Mouse (Mus musculus) cerebellum, postnatal 14 days (tissue): ENCODE measurements around the gene Srd5a1.
A peak's percentile ranks its signal among the peaks of the same experiment; 100 is the strongest.
"Not testable (repeated sequence)": the region's sequence is repeated elsewhere in the genome, so short reads cannot be mapped to it uniquely, and the experiment has no call there.

Experiments
- DNase-seq, 2 experiments: peaks; one replicate each; pipeline ENCODE4 v3.0.0; 2021; ENCODE audit warnings: mixed read lengths in 2 of 2

Srd5a1 gene

GRCm38 (mm10) chr13:69611398-69612174 lies at the start of gene Srd5a1:
Gene Srd5a1, minus strand, starts transcription at chr13:69611442.
- peak; percentile 99 for DNase-seq

- DNase-seq, result no peak
Observed at GRCm38 (mm10) chr13:69654508-69654907, 43.3 kb upstream of the Srd5a1 start.

GRCm38 (mm10) chr13:69646481-69646880 lies 35.2 kb upstream of the Srd5a1 start:
- DNase-seq, result no peak

- peak in 1 of 2 experiments; percentile 7 for DNase-seq
Observed at GRCm38 (mm10) chr13:69645694-69646423, 34.6 kb upstream of the Srd5a1 start.

GRCm38 (mm10) chr13:69644427-69645166 lies 33.4 kb upstream of the Srd5a1 start:
- no peak for DNase-seq

GRCm38 (mm10) chr13:69643937-69644336 lies 32.7 kb upstream of the Srd5a1 start:
- DNase-seq, result no peak

GRCm38 (mm10) chr13:69642656-69643216 lies 31.5 kb upstream of the Srd5a1 start:
- no peak for DNase-seq

- DNase-seq, result no peak
Observed at GRCm38 (mm10) chr13:69641017-69641416, 29.8 kb upstream of the Srd5a1 start.

- DNase-seq, result no peak
Observed at GRCm38 (mm10) chr13:69640541-69640940, 29.3 kb upstream of the Srd5a1 start.

- no peak for DNase-seq
Observed at GRCm38 (mm10) chr13:69640126-69640525, 28.9 kb upstream of the Srd5a1 start.

GRCm38 (mm10) chr13:69639251-69639650 lies 28.0 kb upstream of the Srd5a1 start:
- DNase-seq, result no peak

GRCm38 (mm10) chr13:69638108-69638626 lies 26.9 kb upstream of the Srd5a1 start:
- DNase-seq, result no peak

GRCm38 (mm10) chr13:69637657-69638056 lies 26.4 kb upstream of the Srd5a1 start:
- no peak for DNase-seq

- DNase-seq, result no peak
Observed at GRCm38 (mm10) chr13:69636816-69637215, 25.6 kb upstream of the Srd5a1 start.

GRCm38 (mm10) chr13:69636375-69636774 lies 25.1 kb upstream of the Srd5a1 start:
- DNase-seq, result no peak

GRCm38 (mm10) chr13:69635836-69636235 lies 24.6 kb upstream of the Srd5a1 start:
- not testable (repeated sequence) for DNase-seq

- DNase-seq, result no peak
Observed at GRCm38 (mm10) chr13:69633988-69634387, 22.7 kb upstream of the Srd5a1 start.

- no peak for DNase-seq
Observed at GRCm38 (mm10) chr13:69633551-69633950, 22.3 kb upstream of the Srd5a1 start.

- no peak for DNase-seq
Observed at GRCm38 (mm10) chr13:69631659-69632058, 20.4 kb upstream of the Srd5a1 start.

- DNase-seq, result no peak
Observed at GRCm38 (mm10) chr13:69631111-69631510, 19.9 kb upstream of the Srd5a1 start.

- DNase-seq, result no peak
Observed at GRCm38 (mm10) chr13:69630576-69630975, 19.3 kb upstream of the Srd5a1 start.

GRCm38 (mm10) chr13:69627941-69628340 lies 16.7 kb upstream of the Srd5a1 start:
- no peak for DNase-seq

- no peak for DNase-seq
Observed at GRCm38 (mm10) chr13:69624510-69624909, 13.3 kb upstream of the Srd5a1 start.
